Mouse (Mus musculus) kidney, embryonic 15.5 days (tissue): ENCODE results near the gene Mef2a. TPM values are rescaled to one million over a fixed set of nuclear protein-coding genes. Genes with fewer than 3 reads are reported as not detected.
A peak's percentile ranks its signal among the peaks of the same experiment; 100 is the strongest.

Experiments
- ATAC-seq: fragments of 200-750 bp; cut with Nextera tagmentation; replicated peaks from 2 replicates; pipeline ENCODE4 v1.8.0; 2017; ENCODE audit warnings: moderate TSS enrichment; ENCODE audit not compliant: low FRiP score
- H3K27ac ChIP-seq: fragments of 300-500 bp; sonication (generic); 2 replicates; pipeline ENCODE4 v1.5.1; 2015; ENCODE audit warnings: mild to moderate bottlenecking, inconsistent platforms
- H3K27me3 ChIP-seq: fragments of 300-500 bp; sonication (generic); 2 replicates; pipeline ENCODE4 v1.6.1; 2015; ENCODE audit warnings: inconsistent platforms
- H3K36me3 ChIP-seq: fragments of 300-500 bp; sonication (generic); 2 replicates; pipeline ENCODE4 v1.6.1; 2015; ENCODE audit warnings: inconsistent platforms
- H3K4me1 ChIP-seq: fragments of 300-500 bp; sonication (generic); 2 replicates; pipeline ENCODE4 v1.6.1; 2015; ENCODE audit warnings: inconsistent platforms
- H3K4me2 ChIP-seq: fragments of 300-500 bp; sonication (generic); 2 replicates; pipeline ENCODE4 v1.6.1; 2015; ENCODE audit warnings: moderate library complexity, mild to moderate bottlenecking, inconsistent platforms
- H3K4me3 ChIP-seq: fragments of 300-500 bp; sonication (generic); replicated peaks from 2 replicates; pipeline ENCODE4 v1.5.1; 2015; ENCODE audit warnings: mild to moderate bottlenecking, inconsistent platforms
- H3K9ac ChIP-seq: fragments of 300-500 bp; sonication (generic); 2 replicates; pipeline ENCODE4 v1.6.1; 2015; ENCODE audit warnings: mild to moderate bottlenecking, inconsistent platforms
- H3K9me3 ChIP-seq: fragments of 300-500 bp; sonication (generic); replicated peaks from 2 replicates; pipeline ENCODE4 v1.6.1; 2016; ENCODE audit warnings: inconsistent platforms
- WGBS: fragments of 180-500 bp; shearing (Covaris S2); methylation state at CpG from one replicate; pipeline ENCODE4 v1.1.7; 2015; ENCODE audit warnings: mixed read lengths; 5-methylcytosine and 5-hydroxymethylcytosine counted together
- polyA plus RNA-seq: library from polyadenylated mRNA; unstranded; fragments of >200 nt; fragmentation: Nextera tagmentation; extraction: Ambion mirVana; gene quantifications from 2 replicates; pipeline ENCODE4 v1.2.1, GENCODE M21; 2015

Mef2a gene
- polyA plus RNA-seq, 1 experiment from 2014 or later = 36.0 TPM

GRCm38 (mm10) chr7:67236351-67236750, 136.3 kb downstream of the Mef2a start:
- Histone ChIP-seq H3K9me3 (no peaks in the 10 kb centered on the region), H3K27me3 (no peaks in the 10 kb centered on the region), H3K4me2 (no peak overlapping the region), H3K4me1 (no peaks in the 10 kb centered on the region), H3K4me3 (no peak overlapping the region), H3K36me3 (peaks cover 76% of the 10 kb centered on the region), H3K9ac (no peak overlapping the region), H3K27ac (no peak overlapping the region)
- no peak for ATAC-seq
- WGBS = 85% methylated on average over 2 of the region's 2 CpGs

DNA sequence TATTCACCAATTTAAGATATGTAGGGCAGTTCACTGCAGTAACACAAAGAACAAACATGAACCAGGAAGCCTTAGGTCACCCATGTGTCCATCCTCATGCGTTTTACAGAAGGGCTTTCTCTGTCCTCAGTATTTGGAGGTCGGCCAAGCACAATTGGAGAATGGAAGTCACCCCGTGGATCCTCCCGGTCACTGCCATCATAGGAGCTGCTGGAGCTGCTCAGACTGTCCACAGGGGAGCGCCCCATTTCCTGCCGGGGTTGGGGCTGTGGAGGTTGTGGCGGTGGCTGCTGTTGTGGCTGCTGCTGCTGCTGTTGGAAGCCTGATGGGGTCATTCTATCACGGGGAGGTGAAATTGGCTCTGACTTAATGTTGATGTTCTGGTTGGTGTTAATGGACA, 137.9 kb downstream of the Mef2a start:
- H3K4me3 ChIP-seq = no peak overlapping the region
- H3K36me3 ChIP-seq = peaks cover 73% of the 10 kb centered on the region
- H3K4me2 ChIP-seq = no peak overlapping the region
- no peaks in the 10 kb centered on the region for H3K27me3 ChIP-seq
- H3K9ac ChIP-seq = no peak overlapping the region
- 58% methylated on average over 8 of the region's 8 CpGs for WGBS
- H3K27ac ChIP-seq = no peak overlapping the region
- ATAC-seq = no peak
- no peaks in the 10 kb centered on the region for H3K4me1 ChIP-seq
- no peaks in the 10 kb centered on the region for H3K9me3 ChIP-seq

GRCm38 (mm10) chr7:67232504-67232903, 140.2 kb downstream of the Mef2a start:
- Histone ChIP-seq H3K4me1 (no peaks in the 10 kb centered on the region), H3K4me2 (no peak overlapping the region), H3K9ac (no peak overlapping the region), H3K27me3 (no peaks in the 10 kb centered on the region), H3K9me3 (no peaks in the 10 kb centered on the region), H3K4me3 (no peak overlapping the region), H3K27ac (no peak overlapping the region), H3K36me3 (peaks cover 54% of the 10 kb centered on the region)
- WGBS = 92% methylated on average over 14 of the region's 14 CpGs
- no peak for ATAC-seq

- H3K27me3 ChIP-seq = no peaks in the 10 kb centered on the region
- no peaks in the 10 kb centered on the region for H3K4me1 ChIP-seq
- ATAC-seq = no peak
- no peak overlapping the region for H3K9ac ChIP-seq
- H3K9me3 ChIP-seq = no peaks in the 10 kb centered on the region
- H3K4me3 ChIP-seq = no peak overlapping the region
- peaks cover 53% of the 10 kb centered on the region for H3K36me3 ChIP-seq
- no peak overlapping the region for H3K4me2 ChIP-seq
- WGBS = 77% methylated on average over 3 of the region's 3 CpGs
- H3K27ac ChIP-seq = no peak overlapping the region; the same call in 1 of the 2 replicates
Measured at GRCm38 (mm10) chr7:67230640-67231140, 142.0 kb downstream of the Mef2a start.

GRCm38 (mm10) chr7:67230221-67230620, 142.4 kb downstream of the Mef2a start:
- H3K9ac ChIP-seq = no peak overlapping the region
- H3K4me1 ChIP-seq = no peaks in the 10 kb centered on the region
- no peaks in the 10 kb centered on the region for H3K27me3 ChIP-seq
- no peak overlapping the region for H3K4me2 ChIP-seq
- H3K9me3 ChIP-seq = no peaks in the 10 kb centered on the region
- peaks cover 53% of the 10 kb centered on the region for H3K36me3 ChIP-seq
- no peak overlapping the region for H3K27ac ChIP-seq
- 94% methylated on average over 3 of the region's 3 CpGs for WGBS
- ATAC-seq = no peak
- no peak overlapping the region for H3K4me3 ChIP-seq

GRCm38 (mm10) chr7:67229701-67230100, 143.0 kb downstream of the Mef2a start:
- no peak overlapping the region for H3K27ac ChIP-seq
- peaks cover 52% of the 10 kb centered on the region for H3K36me3 ChIP-seq
- no peaks in the 10 kb centered on the region for H3K27me3 ChIP-seq
- no peak for ATAC-seq
- no peaks in the 10 kb centered on the region for H3K9me3 ChIP-seq
- no peak overlapping the region for H3K4me3 ChIP-seq
- no peak overlapping the region for H3K9ac ChIP-seq
- no peak overlapping the region for H3K4me2 ChIP-seq
- 72% methylated on average over 3 of the region's 3 CpGs for WGBS
- H3K4me1 ChIP-seq = no peaks in the 10 kb centered on the region

- ATAC-seq = peak; percentile 54; the same call in 1 of the 2 replicates
- Histone ChIP-seq H3K4me3 (no peak overlapping the region), H3K27me3 (no peaks in the 10 kb centered on the region), H3K4me1 (peaks cover under 1% of the 10 kb centered on the region; the same call in 1 of the 2 replicates), H3K9ac (no peak overlapping the region), H3K4me2 (no peak overlapping the region), H3K36me3 (peaks cover 51% of the 10 kb centered on the region), H3K9me3 (no peaks in the 10 kb centered on the region), H3K27ac (no peak overlapping the region)
- WGBS = 80% methylated on average over 5 of the region's 5 CpGs
Measured at GRCm38 (mm10) chr7:67228891-67229602, 143.6 kb downstream of the Mef2a start.

GRCm38 (mm10) chr7:67228390-67228789, 144.3 kb downstream of the Mef2a start:
- H3K4me3 ChIP-seq = no peak overlapping the region
- no peak for ATAC-seq
- no peak overlapping the region for H3K9ac ChIP-seq
- no peaks in the 10 kb centered on the region for H3K9me3 ChIP-seq
- H3K36me3 ChIP-seq = peaks cover 50% of the 10 kb centered on the region
- no peak overlapping the region for H3K4me2 ChIP-seq
- peaks cover 7% of the 10 kb centered on the region for H3K4me1 ChIP-seq
- no peak overlapping the region for H3K27ac ChIP-seq
- 76% methylated on average over 3 of the region's 3 CpGs for WGBS
- no peaks in the 10 kb centered on the region for H3K27me3 ChIP-seq

DNA sequence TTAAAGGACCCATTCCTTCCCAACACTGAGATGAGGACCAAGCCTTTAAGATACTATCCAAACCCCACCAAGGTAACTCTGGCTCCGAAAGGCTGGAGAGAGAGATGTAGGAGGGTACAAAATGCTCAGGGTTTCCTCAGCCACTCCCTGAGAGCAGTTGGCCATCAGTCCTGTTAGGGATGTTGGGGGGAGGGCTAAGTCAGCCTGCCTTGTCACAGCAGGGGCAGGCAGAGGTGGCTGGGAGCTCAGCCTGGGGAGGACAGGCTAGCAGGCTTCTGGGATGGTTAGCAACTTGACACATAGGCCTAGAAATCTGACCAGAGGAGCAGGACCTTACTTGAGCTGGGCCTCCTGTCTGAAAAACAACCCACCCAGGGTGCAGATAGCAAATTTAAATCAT, 145.1 kb downstream of the Mef2a start:
- Histone ChIP-seq H3K9ac (no peak overlapping the region), H3K27me3 (no peaks in the 10 kb centered on the region), H3K4me2 (no peak overlapping the region), H3K4me3 (no peak overlapping the region), H3K4me1 (peaks cover 13% of the 10 kb centered on the region), H3K27ac (no peak overlapping the region), H3K36me3 (peaks cover 43% of the 10 kb centered on the region), H3K9me3 (no peaks in the 10 kb centered on the region)
- 70% methylated on average over 1 of the region's 1 CpGs for WGBS
- ATAC-seq = no peak

DNA sequence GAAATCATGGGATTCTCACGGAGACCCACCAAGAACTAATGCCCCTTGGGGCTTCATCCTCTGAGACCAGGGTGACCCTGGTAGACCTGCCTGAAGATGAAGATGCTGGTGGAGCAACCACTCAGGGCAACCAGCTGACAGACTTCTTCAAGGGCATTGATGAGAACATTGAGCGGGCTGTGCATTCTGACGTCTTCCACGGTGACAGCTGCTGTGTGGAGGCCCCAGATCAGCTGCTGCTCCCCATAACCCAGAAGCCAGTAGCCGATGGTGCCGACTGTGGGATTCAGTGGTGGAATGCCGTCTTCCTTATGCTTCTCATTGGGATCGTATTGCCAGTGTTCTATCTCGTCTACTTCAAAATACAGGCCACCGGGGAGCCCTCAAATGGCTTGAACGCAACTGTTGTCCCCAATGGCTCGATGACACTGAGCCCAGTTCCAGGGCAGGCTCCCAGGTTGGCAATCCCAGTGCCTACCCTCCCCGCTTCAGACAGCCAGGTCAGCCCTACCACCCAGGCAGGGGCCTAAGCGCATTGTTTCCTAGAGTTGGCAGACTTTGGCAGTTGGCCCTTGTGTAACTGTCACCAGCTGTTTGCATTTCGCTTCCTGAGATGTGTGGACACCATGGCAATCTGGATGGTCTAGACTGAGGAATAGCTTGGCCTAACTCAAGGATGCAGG, 146.6 kb downstream of the Mef2a start:
- H3K36me3 ChIP-seq = peaks cover 32% of the 10 kb centered on the region
- H3K9ac ChIP-seq = no peak overlapping the region
- H3K4me1 ChIP-seq = peaks cover 17% of the 10 kb centered on the region
- no peak overlapping the region for H3K27ac ChIP-seq
- H3K4me2 ChIP-seq = no peak overlapping the region
- no peak for ATAC-seq
- no peaks in the 10 kb centered on the region for H3K27me3 ChIP-seq
- H3K9me3 ChIP-seq = no peaks in the 10 kb centered on the region
- 92% methylated on average over 15 of the region's 15 CpGs for WGBS
- H3K4me3 ChIP-seq = no peak overlapping the region

DNA sequence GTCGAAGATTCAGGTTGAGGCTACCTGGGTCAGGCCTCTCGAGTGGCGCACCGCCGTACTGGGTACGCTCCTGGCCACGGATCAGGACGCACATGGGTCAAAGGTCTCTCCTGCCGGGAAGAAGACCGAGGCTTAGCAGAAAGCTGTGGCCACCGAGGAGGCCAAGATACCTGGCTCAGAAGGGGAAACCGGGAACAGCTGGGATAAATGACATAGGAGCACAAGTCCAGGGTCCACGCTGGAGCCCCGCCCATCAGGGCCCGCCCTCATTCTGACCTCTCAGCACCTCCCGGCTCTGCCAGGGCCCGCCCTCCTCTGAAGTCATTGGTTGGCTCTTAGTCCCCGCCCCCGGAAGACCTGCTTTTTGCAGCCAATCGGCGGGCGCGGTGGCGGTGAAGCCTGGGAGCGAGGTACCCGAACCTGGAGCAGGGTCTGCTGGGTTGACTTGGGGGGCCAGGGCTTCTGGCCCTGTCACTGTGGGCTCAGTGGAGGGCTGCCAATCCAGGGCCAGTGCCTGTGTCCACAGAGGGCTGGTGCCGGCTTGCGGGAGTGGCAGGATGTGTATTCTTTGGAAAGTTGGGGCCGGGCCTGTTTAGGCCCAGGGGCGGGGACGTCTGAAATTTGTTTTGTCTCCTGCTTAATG, 150.3 kb downstream of the Mef2a start, which contains the start of gene Lysmd4:
Gene Lysmd4 (plus strand): TSS at position 325 of the 643 bp plus-strand sequence.
- Histone ChIP-seq H3K4me3 (peak within 1 kb of the TSS; percentile 87), H3K9me3 (no peaks in the 10 kb centered on the region), H3K36me3 (peaks cover 31% of the 10 kb centered on the region), H3K4me1 (peaks cover 17% of the 10 kb centered on the region), H3K9ac (peak within 1 kb of the TSS; percentile 81), H3K27ac (peak within 1 kb of the TSS; percentile 54), H3K4me2 (peak within 1 kb of the TSS; percentile 89), H3K27me3 (no peaks in the 10 kb centered on the region)
- peak; percentile 97 for ATAC-seq
- WGBS = 3% methylated on average over 31 of the region's 31 CpGs

GRCm38 (mm10) chr7:67217025-67217424, 155.6 kb downstream of the Mef2a start:
- no peaks in the 10 kb centered on the region for H3K27me3 ChIP-seq
- no peak overlapping the region for H3K4me2 ChIP-seq
- ATAC-seq = no peak
- no peak overlapping the region for H3K4me3 ChIP-seq
- H3K36me3 ChIP-seq = no peaks in the 10 kb centered on the region
- no peak overlapping the region for H3K9ac ChIP-seq
- no peaks in the 10 kb centered on the region for H3K9me3 ChIP-seq
- 78% methylated on average over 3 of the region's 3 CpGs for WGBS
- H3K4me1 ChIP-seq = peaks cover 3% of the 10 kb centered on the region
- no peak overlapping the region for H3K27ac ChIP-seq
